Mouse (Mus musculus): ENCODE results near the gene Tnni1.

DNA sequence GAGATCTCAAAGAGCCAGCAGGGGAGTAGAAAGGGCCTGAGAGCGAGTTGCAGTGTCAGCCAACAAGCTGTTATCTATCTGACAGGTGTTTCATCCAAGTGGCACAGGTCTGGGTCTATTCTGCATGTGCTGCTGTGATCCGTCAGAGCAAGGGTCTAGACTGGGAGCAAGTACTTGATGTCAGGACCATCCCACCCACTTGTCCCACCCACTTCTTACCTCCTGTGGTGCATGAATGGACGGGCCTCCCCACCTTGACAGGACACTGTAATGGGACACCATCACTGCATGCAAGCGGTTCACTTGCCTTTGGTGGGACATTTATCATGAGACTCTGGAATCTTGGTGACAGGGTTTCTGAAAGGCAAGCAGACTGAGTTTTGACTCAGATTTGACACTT lies 49.4 kb upstream of the Tnni1 start:
- no peak for TF ChIP-seq POLR2A (IDR thresholded peaks at IDR 0.05; ENCODE audit: borderline replicate concordance, extremely low read depth, insufficient read depth, insufficient read length, poor library complexity, severe bottlenecking)
- TF ChIP-seq CTCF (IDR thresholded peaks at IDR 0.05; ENCODE audit: borderline replicate concordance, extremely low read depth, insufficient read depth, insufficient read length): no peak

Measured in brain, embryonic 14.5 days (tissue).